Mouse (Mus musculus) embryo, embryonic 11 days (tissue): ENCODE data around the gene Mup8.
"Not testable (repeated sequence)": the region's sequence is repeated elsewhere in the genome, so short reads cannot be mapped to it uniquely, and the experiment has no call there.

ENCODE experiments used
- DNase-seq: peaks from one replicate; pipeline ENCODE4 v3.0.0-alpha.2; 2015

Gene Mup8

GRCm38 (mm10) chr4:60222499-60222898, at the start of gene Mup8:
TSS of gene Mup8 (minus strand) at chr4:60222599.
- not testable (repeated sequence) for DNase-seq

GRCm38 (mm10) chr4:60265977-60266770, 43.8 kb upstream of the Mup8 start:
- not testable (repeated sequence) for DNase-seq

GRCm38 (mm10) chr4:60262706-60263105, 40.3 kb upstream of the Mup8 start:
- not testable (repeated sequence) for DNase-seq
